Mouse (Mus musculus) cerebellum, adult 9-10 months (tissue): Measurements from ENCODE around the gene Rhbdd3.
"Not testable (repeated sequence)": the region's sequence is repeated elsewhere in the genome, so short reads cannot be mapped to it uniquely, and the experiment has no call there.

Experiments
- DNase-seq: peaks from one replicate; pipeline ENCODE4 v3.0.0; 2022

Gene Rhbdd3

GRCm38 (mm10) chr11:5065056-5065821 is 33.5 kb upstream of the Rhbdd3 start, which contains the start of gene Gas2l1:
Gene Gas2l1, minus strand, starts transcription at chr11:5065327.
- DNase-seq, result peak; percentile 84

- DNase-seq, result no peak
Measured at GRCm38 (mm10) chr11:5067063-5067462, 31.7 kb upstream of the Rhbdd3 start.

GRCm38 (mm10) chr11:5068126-5068971 is 30.4 kb upstream of the Rhbdd3 start:
- DNase-seq, result no peak

GRCm38 (mm10) chr11:5074882-5075281 is 23.8 kb upstream of the Rhbdd3 start:
- DNase-seq, result no peak

- DNase-seq, result no peak
Measured at GRCm38 (mm10) chr11:5075760-5076159, 23.0 kb upstream of the Rhbdd3 start.

- not testable (repeated sequence) for DNase-seq
Measured at GRCm38 (mm10) chr11:5076843-5077242, 21.9 kb upstream of the Rhbdd3 start.

GRCm38 (mm10) chr11:5089147-5089546 is 9.6 kb upstream of the Rhbdd3 start:
- DNase-seq, result no peak

- DNase-seq, result no peak
Measured at GRCm38 (mm10) chr11:5091706-5092105, 7.0 kb upstream of the Rhbdd3 start.

GRCm38 (mm10) chr11:5095877-5096276 is 2.8 kb upstream of the Rhbdd3 start:
- DNase-seq, result no peak

- DNase-seq, result peak; percentile 41
Measured at GRCm38 (mm10) chr11:5096480-5097020, 2.2 kb upstream of the Rhbdd3 start.

GRCm38 (mm10) chr11:5098035-5098735 is 541 bp upstream of the Rhbdd3 start:
- DNase-seq, result peak; percentile 71

GRCm38 (mm10) chr11:5099576-5100183 is 954 bp downstream of the Rhbdd3 start:
- peak; percentile 83 for DNase-seq

GRCm38 (mm10) chr11:5100283-5100682 is 1.6 kb downstream of the Rhbdd3 start:
- DNase-seq, result peak; percentile 48

GRCm38 (mm10) chr11:5100801-5101200 is 2.1 kb downstream of the Rhbdd3 start:
- DNase-seq, result peak; percentile 49

- DNase-seq, result no peak
Measured at GRCm38 (mm10) chr11:5101641-5102040, 2.9 kb downstream of the Rhbdd3 start.

- DNase-seq, result no peak
Measured at GRCm38 (mm10) chr11:5102384-5102783, 3.7 kb downstream of the Rhbdd3 start.

- DNase-seq, result no peak
Measured at GRCm38 (mm10) chr11:5103986-5104509, 5.3 kb downstream of the Rhbdd3 start.

- no peak for DNase-seq
Measured at GRCm38 (mm10) chr11:5109441-5109840, 10.7 kb downstream of the Rhbdd3 start.

- no peak for DNase-seq
Measured at GRCm38 (mm10) chr11:5113645-5114044, 14.9 kb downstream of the Rhbdd3 start.

GRCm38 (mm10) chr11:5114931-5115581 is 16.3 kb downstream of the Rhbdd3 start:
- peak; percentile 83 for DNase-seq

- no peak for DNase-seq
Measured at GRCm38 (mm10) chr11:5125713-5126112, 27.0 kb downstream of the Rhbdd3 start.

GRCm38 (mm10) chr11:5129035-5129480 is 30.3 kb downstream of the Rhbdd3 start:
- peak; percentile 41 for DNase-seq
